ENCODE assay signal across 8 mouse cellular contexts in the genomic region with DNA sequence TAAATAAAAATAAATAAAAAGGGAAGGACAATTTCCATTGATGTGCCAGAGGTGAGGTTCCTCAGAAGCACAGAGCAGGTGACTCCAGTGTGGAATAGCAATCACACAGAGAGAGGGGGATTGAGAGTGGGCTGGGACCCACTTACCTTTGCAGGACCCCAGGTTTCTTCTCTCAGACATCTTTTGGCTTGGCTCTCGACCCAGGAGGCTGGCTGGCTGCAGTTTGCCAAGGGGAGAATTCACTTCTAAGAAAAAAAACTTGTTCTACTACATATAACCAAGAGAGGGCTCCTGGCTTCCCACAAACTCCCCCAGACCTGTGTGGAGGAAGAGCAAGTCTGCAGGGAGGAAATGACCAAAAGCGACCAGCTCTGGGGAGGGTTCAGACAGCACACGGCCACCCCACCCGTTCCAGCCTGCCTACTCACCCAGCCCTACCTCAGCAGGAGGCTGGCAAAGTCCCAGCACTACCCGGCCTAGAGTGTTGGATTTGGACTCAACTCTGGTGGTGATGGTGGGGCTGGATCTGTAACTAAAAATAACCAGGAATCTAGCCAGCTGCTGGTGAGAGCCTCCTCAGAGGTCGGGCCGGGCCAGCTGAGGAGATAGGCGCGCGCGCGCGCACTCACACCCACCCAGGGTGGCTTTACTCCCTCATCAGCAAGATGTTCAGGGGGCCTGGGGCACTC. TPM values are rescaled to one million over a fixed set of nuclear protein-coding genes. Genes with fewer than 3 reads are reported as not detected.
DNase-seq lines count a peak whose midpoint lies in the region; ATAC-seq lines count a peak whose summit lies in the region.

No protein-coding gene starts in this region.

- no peak for ATAC-seq in intestine, embryonic 15.5 days
- no peak for ATAC-seq in liver, embryonic 16.5 days (ENCODE audit: low read depth)

- H3K4me3 ChIP-seq in intestine, embryonic 15.5 days (replicated peaks) = peak overlapping the region; percentile 62; the same call in 1 of the 2 replicates
- peak overlapping the region; percentile 85 for H3K4me3 ChIP-seq in liver, embryonic 16.5 days (ENCODE audit: low read depth, low read length)

- H3K4me1 ChIP-seq in intestine, embryonic 15.5 days (replicated peaks) = peaks cover 65% of the 10 kb centered on the region
- H3K4me1 ChIP-seq in liver, embryonic 16.5 days (ENCODE audit: control insufficient read depth, low read depth, low read length) = peaks cover 74% of the 10 kb centered on the region

- H3K27me3 ChIP-seq in intestine, embryonic 15.5 days (replicated peaks) = no peaks in the 10 kb centered on the region
- 0 out of 2 replicates have a peak, but pooled peaks cover 5% of the 10 kb centered on the region for H3K27me3 ChIP-seq in liver, embryonic 16.5 days (ENCODE audit: control insufficient read depth, insufficient read depth, low read depth, low read length)

- intact Hi-C loops in left cerebral cortex, postnatal 10 days (cut with DNase I) = loop anchor here (5.0 kb wide), 1 partner anchor 72 kb away; no protein-coding TSS in a partner anchor
- intact Hi-C loops in left cerebral cortex, postnatal 36 days (cut with DNase I) = loop anchor here (5.0 kb wide), 1 partner anchor 67 kb away; a partner anchor contains a TSS

- DNase-seq in left cerebral cortex, postnatal 10 days (ENCODE audit: extremely low spot score in 1 of 2, low spot score in 2 of 2) = peak; percentile 53 to 85
- DNase-seq in left cerebral cortex, postnatal 36 days (ENCODE audit: low spot score in 2 of 2) = no peak
- peak; percentile 80 for DNase-seq in cerebellum, adult 9-10 months
- peak; percentile 79 for DNase-seq in gastrocnemius, postnatal 25 days
- DNase-seq in right cerebral cortex, adult 2 months (ENCODE audit: low spot score in 2 of 2) = peak; percentile 62 to 63
- no peak for DNase-seq in spleen, postnatal 4 days (ENCODE audit: low spot score in 2 of 2)

- peak overlapping the region; percentile 100 for H3K27ac ChIP-seq in intestine, embryonic 15.5 days
- H3K27ac ChIP-seq in liver, embryonic 16.5 days (ENCODE audit: low read length) = peak overlapping the region; percentile 100

- H3K9ac ChIP-seq in intestine, embryonic 15.5 days = peak overlapping the region; percentile 31
- peak overlapping the region; percentile 10 for H3K9ac ChIP-seq in liver, embryonic 16.5 days (ENCODE audit: low read depth, low read length)

- peak overlapping the region; percentile 93 for H3K4me2 ChIP-seq in intestine, embryonic 15.5 days (replicated peaks)
- peak overlapping the region; percentile 98 for H3K4me2 ChIP-seq in liver, embryonic 16.5 days (ENCODE audit: low read depth, low read length)

- no peaks in the 10 kb centered on the region for H3K9me3 ChIP-seq in intestine, embryonic 15.5 days
- no peaks in the 10 kb centered on the region for H3K9me3 ChIP-seq in liver, embryonic 16.5 days (replicated peaks; ENCODE audit: control insufficient read depth, low read length)

- no peaks in the 10 kb centered on the region for H3K36me3 ChIP-seq in intestine, embryonic 15.5 days
- peaks cover 12% of the 10 kb centered on the region for H3K36me3 ChIP-seq in liver, embryonic 16.5 days (ENCODE audit: control insufficient read depth, insufficient read depth)

- 10% methylated on average over 13 of the region's 13 CpGs for WGBS in intestine, embryonic 15.5 days
- 42% methylated on average over 13 of the region's 13 CpGs for WGBS in liver, embryonic 16.5 days (ENCODE audit: insufficient replicate concordance)

RNA-seq across cellular contexts. Expression of a gene that starts 1.8 kb away (rescaled TPM):
- total RNA-seq in left cerebral cortex, postnatal 10 days (2021) = 10 to 100 TPM; 56.0 to 56.7 TPM
- total RNA-seq in left cerebral cortex, postnatal 36 days (2021) = 10 to 100 TPM; 51.3 to 53.0 TPM
- total RNA-seq in gastrocnemius, postnatal 25 days (2021) = under 1 TPM; 0.23 to 0.38 TPM
- 1.7 and 2.3 TPM in 2 replicates for polyA plus RNA-seq in intestine, embryonic 15.5 days (2015; fragmentation: Nextera tagmentation; extraction: Ambion mirVana)
- 1.7 and 2.3 TPM in 2 replicates for polyA plus RNA-seq in liver, embryonic 16.5 days (2015; fragmentation: Nextera tagmentation; extraction: Ambion mirVana)

RNA-seq across cellular contexts. Expression of a gene that starts 7.7 kb away (rescaled TPM):
- 10 to 100 TPM; 30.3 to 32.6 TPM for total RNA-seq in left cerebral cortex, postnatal 10 days (2021)
- total RNA-seq in left cerebral cortex, postnatal 36 days (2021) = 10 to 100 TPM; 27.9 to 35.0 TPM
- 1 to 10 TPM; 8.1 to 9.6 TPM for total RNA-seq in gastrocnemius, postnatal 25 days (2021)
- 7.6 and 8.4 TPM in 2 replicates for polyA plus RNA-seq in intestine, embryonic 15.5 days (2015; fragmentation: Nextera tagmentation; extraction: Ambion mirVana)
- polyA plus RNA-seq in liver, embryonic 16.5 days (2015; fragmentation: Nextera tagmentation; extraction: Ambion mirVana) = 3.5 and 4.1 TPM in 2 replicates

RNA-seq across cellular contexts. Expression of a gene that starts 34.9 kb away (rescaled TPM):
- 10 to 100 TPM; 37.9 to 38.9 TPM for total RNA-seq in left cerebral cortex, postnatal 10 days (2021)
- 10 to 100 TPM; 28.6 to 29.6 TPM for total RNA-seq in left cerebral cortex, postnatal 36 days (2021)
- total RNA-seq in gastrocnemius, postnatal 25 days (2021) = 10 to 100 TPM; 14.2 to 15.2 TPM
- 68.5 and 69.1 TPM in 2 replicates for polyA plus RNA-seq in intestine, embryonic 15.5 days (2015; fragmentation: Nextera tagmentation; extraction: Ambion mirVana)
- 63.8 and 73.2 TPM in 2 replicates for polyA plus RNA-seq in liver, embryonic 16.5 days (2015; fragmentation: Nextera tagmentation; extraction: Ambion mirVana)

RNA-seq across cellular contexts. Expression of a gene that starts 48.2 kb away (rescaled TPM):
- not detected for total RNA-seq in left cerebral cortex, postnatal 10 days (2021)
- not detected for total RNA-seq in left cerebral cortex, postnatal 36 days (2021)
- not detected for total RNA-seq in gastrocnemius, postnatal 25 days (2021)
- polyA plus RNA-seq in intestine, embryonic 15.5 days (2015; fragmentation: Nextera tagmentation; extraction: Ambion mirVana) = 4.7 and 6.8 TPM in 2 replicates
- 110 and 129 TPM in 2 replicates for polyA plus RNA-seq in liver, embryonic 16.5 days (2015; fragmentation: Nextera tagmentation; extraction: Ambion mirVana)

Comparison
In these comparisons a context has a peak if more than half of its experiments do, and no peak if none do; other contexts are left out.
1. DNase-seq: peak in left cerebral cortex, postnatal 10 days (2 of 2), cerebellum, adult 9-10 months (single experiment), gastrocnemius, postnatal 25 days (single experiment) and right cerebral cortex, adult 2 months (2 of 2); none in left cerebral cortex, postnatal 36 days (0 of 2) and spleen, postnatal 4 days (0 of 2).
2. RNA of a gene that starts 1.8 kb away (total RNA-seq): 56.0 to 56.7 TPM in left cerebral cortex, postnatal 10 days and 51.3 to 53.0 TPM in left cerebral cortex, postnatal 36 days; 0.23 to 0.38 TPM in gastrocnemius, postnatal 25 days; every median in the first group is over 10 times any median in the second.